Mouse (Mus musculus): ENCODE data around the gene Gm44790.

DNA sequence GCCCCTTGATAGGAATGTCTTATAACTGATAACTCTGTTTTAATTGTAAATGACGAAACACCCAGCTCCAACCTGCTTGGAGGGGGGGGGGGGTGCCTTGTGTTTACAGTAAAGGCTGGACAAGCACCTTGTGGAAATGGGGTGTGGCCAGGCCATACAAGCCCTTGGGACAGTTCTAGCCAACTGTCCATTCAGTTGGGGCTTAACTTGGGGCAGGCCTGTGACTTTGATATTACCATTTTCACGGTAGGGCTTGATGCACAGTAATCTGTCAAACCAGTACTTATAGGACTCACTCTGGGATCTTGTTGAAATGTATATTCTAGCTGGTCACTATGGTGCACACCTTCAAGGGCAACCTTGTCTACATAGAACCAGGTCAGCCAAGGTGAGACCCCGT, 44.9 kb downstream of the Gm44790 start:
- TF ChIP-seq TCF12 (IDR thresholded peaks at IDR 0.05; ENCODE audit: low read depth, low read length) (no peak), EP300 (IDR thresholded peaks at IDR 0.05; ENCODE audit: low read depth in 1 of 2, low read length in 2 of 2) (no peak), CTCF (IDR thresholded peaks at IDR 0.05 in 2 of 3, conservative IDR thresholded peaks at IDR 0.05 in 1 of 3; ENCODE audit: control insufficient read depth in 1 of 3, insufficient read depth in 1 of 3, low read depth in 2 of 3, low read length in 3 of 3, poor library complexity in 1 of 3, severe bottlenecking in 1 of 3) (no peak)
